Mouse (Mus musculus) spleen, embryonic (tissue): ENCODE data around the gene Nfkbie.

Experiments
- CTCF ChIA-PET: fragments of 350-600 bp; sonication (Branson Sonifier 250); formaldehyde crosslinking; loops from one replicate; lab custom pipeline; 2022; lab: Charles Lee

Gene Nfkbie

DNA sequence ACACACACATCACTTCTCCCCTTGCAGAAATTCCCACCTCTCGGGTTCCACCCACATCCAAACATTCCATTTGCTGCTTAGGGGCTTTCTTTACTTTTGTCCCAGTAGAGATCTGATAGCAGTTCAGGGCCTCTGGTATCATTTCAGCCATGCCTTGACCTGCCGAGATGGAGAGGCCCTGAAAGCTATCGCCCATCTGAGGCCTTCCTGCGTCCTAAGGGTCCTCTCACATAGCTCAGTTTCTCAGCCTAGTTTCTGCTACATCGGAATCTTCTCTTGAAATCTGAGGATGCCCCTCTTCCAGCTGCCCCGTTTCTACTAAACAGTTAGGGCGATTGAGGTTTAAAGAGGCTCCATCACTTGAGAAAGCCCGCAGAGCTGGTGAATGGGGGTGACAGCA lies 38.7 kb downstream of the Nfkbie start:
- CTCF ChIA-PET: interaction anchor here (0.5 to 1.5 kb wide), 3 partner anchors 10 to 36 kb away, joined by 3 to 4 read pairs (median 3); no protein-coding TSS in a partner anchor

DNA sequence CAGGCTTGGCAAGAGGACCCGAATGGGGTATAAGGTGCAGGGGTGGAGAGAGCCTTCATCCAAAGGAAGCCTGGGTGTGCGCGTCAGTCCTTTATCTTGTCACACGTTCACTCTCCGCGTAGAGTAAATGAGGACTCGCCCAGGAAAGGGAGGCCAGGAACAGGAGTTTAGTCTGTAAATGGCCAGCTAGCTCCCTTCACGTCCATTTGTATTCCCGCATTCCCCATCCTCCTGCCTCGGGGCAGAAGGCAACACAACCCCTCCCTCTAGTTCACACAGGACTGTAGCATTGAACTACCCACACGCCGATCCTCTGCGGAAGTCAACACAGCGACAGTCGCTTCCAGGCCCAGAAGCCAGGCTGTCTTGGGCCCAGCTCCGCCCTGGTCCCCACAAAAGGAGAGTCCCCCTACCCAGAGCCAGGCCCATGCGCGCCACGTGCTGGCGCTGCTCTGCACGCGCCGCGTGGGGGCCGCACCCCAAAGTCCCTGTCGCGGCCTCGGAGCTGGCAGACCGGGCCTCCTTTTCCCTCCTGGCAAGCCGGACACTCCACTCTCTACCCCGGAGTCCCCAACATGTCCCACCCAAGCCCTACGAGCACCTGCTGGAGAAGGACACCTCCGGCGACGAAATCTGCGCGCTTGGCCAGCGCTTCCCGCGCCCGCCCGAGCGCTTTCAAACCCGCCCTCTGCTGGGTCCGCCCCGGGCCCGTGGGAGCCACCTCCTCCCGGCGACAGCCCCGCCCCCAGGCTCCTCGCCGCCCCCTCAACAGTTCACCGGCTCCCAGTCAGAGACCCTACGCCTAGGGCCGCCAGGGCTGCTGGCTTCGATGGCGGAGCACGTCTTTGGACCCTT lies 39.6 kb downstream of the Nfkbie start:
- CTCF ChIA-PET: interaction anchor here (1.4 to 1.5 kb wide), 2 partner anchors 11 to 37 kb away, joined by 3 read pairs; no protein-coding TSS in a partner anchor

DNA sequence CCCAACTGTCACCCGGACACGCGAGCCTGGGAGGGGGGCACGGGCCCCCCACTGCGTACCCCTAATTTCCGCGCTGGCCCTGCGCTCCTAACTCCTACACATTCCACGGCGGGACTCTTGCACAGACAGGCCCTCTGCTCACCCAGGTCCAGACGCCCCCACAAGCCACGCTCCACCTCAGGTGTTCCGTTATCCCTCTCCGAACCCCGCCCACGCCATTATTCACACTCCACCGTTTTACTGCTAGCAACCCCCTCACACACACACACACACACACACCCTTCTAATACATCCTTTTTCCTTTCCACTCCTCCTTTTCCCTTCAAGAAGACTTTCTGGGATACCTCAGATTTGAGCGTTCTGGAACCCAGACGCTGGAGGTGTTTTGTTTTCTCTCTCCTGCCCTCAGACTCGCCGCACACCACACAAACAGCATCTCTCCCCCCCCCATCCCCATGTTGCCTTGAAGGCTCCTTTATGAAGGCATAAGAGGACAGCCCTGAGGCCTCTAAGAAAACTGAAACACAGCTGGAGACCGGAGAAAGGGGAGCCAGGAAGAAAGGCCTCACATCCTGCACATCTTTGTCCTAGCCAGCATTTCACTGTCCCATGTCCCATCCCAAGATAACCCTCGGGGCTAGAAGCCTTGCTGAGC lies 40.4 kb downstream of the Nfkbie start:
- CTCF ChIA-PET: interaction anchor here (1.4 kb wide), 1 partner anchor 38 kb away, joined by 3 read pairs; no protein-coding TSS in a partner anchor

GRCm38 (mm10) chr17:45596631-45597396 lies 41.3 kb downstream of the Nfkbie start:
- CTCF ChIA-PET: interaction anchor here (0.9 to 1.0 kb wide), 2 partner anchors 12 to 33 kb away, joined by 5 to 6 read pairs; no protein-coding TSS in a partner anchor

DNA sequence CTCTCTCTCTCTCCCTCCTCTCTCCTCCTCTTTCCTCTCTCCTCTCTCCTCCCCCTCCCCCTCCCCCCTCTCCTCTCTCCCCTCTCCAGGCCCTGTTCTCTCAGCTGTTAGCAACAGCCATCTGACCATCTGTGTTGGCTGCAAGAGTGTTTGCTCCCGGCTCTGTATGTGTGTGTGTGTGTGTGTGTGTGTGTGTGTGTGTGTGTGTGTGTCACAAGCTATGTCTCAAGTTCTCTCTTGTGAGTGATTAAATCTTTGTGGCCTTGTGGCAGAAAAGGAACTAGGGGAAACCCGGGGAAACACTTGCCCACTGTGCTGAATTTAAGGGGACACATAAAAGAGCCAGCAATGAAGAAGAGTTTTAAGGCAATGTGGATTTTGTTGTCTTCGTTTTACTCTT lies 42.3 kb downstream of the Nfkbie start:
- CTCF ChIA-PET: interaction anchor here (1.0 kb wide), 1 partner anchor 32 kb away, joined by 6 read pairs; no protein-coding TSS in a partner anchor

GRCm38 (mm10) chr17:45598376-45598775 lies 42.9 kb downstream of the Nfkbie start:
- CTCF ChIA-PET: no interaction called here

GRCm38 (mm10) chr17:45598891-45599290 lies 43.4 kb downstream of the Nfkbie start:
- CTCF ChIA-PET: no interaction called here

GRCm38 (mm10) chr17:45599446-45600242 lies 44.1 kb downstream of the Nfkbie start, which contains the start of gene Slc29a1:
Gene Slc29a1 (minus strand): TSS chr17:45599606.
- CTCF ChIA-PET: no interaction called here

GRCm38 (mm10) chr17:45600267-45600666 lies 44.8 kb downstream of the Nfkbie start:
- CTCF ChIA-PET: no interaction called here

- CTCF ChIA-PET: no interaction called here
These were observed 45.8 kb downstream of the Nfkbie start for GRCm38 (mm10) chr17:45601325-45601724.

DNA sequence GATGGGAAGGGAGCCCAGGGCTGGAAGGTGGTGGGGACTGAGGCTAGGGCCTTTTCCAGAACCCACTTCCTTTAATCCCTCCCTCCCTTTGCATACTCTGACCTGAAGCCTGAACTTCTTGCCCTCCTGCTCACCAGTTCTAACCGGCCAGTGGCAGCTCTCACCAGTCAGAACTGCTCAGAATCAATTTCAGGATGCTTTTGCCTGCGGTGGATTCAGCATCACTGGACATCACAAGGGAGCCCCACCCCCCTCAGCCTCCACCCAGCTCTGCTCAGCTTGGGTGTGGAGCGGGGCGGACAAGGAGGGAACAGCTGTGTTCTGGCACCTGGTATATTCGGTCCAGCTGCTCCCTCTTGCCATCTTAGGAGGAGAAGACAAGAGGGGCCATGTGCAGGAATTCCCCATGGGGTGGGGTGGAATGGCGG lies 46.4 kb downstream of the Nfkbie start, which contains the start of gene Mymx:
Mymx (minus strand) TSS at position 226 of the 428 bp plus-strand sequence.
- CTCF ChIA-PET: no interaction called here

- CTCF ChIA-PET: no interaction called here
These were observed 47.5 kb downstream of the Nfkbie start for GRCm38 (mm10) chr17:45602984-45603383.

DNA sequence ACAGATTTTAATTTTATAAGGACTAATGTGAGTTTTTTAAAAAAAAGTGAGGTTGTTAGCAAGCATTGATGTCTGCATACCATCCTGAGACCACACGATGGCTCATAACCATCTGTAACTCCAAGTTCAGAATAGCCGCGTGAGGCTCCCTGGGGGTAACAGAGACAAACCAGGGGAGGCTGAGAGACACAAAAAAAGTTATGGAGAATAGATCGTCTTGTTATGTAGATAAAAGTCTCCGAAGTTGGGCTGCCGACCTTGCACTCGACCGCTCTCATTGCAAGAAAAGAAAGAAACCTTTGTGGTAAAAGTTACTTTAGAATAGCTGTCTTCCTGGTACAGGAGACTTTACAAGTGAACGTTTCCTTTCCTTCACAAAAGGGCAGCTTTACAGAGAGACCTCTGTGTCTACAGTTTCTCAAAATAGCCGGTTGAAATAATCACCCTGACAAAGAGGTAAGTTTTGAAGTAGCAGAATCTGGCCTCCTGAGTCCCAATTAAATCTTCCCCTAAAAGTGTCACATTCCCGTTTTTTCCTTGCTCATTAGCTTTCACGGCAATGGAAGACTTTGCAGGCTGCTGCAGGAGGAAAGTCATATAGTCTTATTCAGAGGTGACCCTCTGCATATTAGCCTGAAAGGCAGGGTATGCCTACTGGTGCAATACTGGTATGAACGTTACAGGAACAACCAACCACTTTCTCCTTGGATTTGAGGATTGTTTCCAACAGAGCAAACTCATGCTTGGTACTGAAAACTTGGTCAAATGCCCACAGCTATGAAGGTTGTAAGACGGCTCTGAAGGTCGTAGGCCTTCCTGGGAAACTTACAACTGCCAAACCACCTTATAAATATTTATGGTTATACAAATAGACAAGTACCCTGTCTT lies 51.7 kb downstream of the Nfkbie start:
- CTCF ChIA-PET: interaction anchor here (0.6 kb wide), 1 partner anchor 36 kb away, joined by 6 read pairs; no protein-coding TSS in a partner anchor

- CTCF ChIA-PET: no interaction called here
These were observed 52.9 kb downstream of the Nfkbie start for GRCm38 (mm10) chr17:45608396-45608795.

DNA sequence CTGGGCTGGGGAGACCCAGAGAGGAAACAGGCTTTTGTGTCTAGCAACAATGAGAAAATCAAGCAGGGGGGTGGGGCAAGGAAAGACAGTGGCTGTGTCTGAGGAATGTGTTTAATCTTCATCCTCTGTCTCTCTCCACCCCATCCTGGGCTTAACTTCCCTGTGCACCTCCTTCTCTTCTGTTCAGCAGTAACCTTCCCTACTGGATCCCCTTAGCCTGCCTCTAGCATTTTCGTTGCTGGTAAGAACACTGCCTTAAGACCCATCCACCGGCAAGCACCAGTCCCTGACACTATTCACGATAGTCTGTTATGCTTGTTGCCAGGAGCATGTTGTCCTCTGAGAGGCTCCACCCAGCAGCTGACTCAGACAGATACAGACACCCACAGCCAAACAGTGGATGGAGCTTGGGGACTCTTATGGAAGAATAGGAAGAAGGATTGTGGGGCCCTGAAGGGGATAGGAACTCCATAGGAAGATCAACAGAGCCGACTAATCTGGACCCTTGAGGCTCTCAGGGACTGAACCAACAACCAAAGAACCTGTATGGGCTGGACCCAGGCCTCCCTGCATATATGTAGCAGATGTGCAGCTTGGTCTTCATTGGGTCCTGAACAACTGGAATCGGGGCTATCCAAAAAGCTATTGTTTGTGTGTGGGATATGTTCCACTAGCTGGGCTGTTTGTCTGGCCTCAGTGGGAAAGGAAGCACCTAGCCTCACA lies 54.8 kb downstream of the Nfkbie start:
- CTCF ChIA-PET: interaction anchor here (1.0 kb wide), 1 partner anchor 28 kb away, joined by 4 read pairs; no protein-coding TSS in a partner anchor

DNA sequence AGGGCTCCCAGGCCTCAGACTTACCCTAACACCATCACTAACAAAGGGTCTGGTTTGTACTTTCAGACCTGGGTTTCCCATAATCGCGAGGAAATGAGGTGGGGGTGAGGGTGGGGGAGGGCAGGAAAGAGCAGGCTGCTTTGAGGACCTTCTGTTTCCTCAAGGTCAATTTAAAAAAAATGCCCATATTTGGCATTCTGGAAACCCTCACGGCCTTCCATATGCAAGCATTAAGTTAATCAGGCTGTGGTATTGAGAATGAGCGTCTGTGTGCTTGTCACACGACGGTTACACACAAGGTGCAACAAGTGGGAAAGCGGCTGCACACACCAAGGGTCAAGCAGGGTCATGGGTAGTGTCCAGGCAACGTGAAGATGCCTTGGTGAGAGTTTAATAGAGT lies 56.5 kb downstream of the Nfkbie start:
- CTCF ChIA-PET: no interaction called here
